Mouse (Mus musculus): ENCODE measurements around the gene Col9a2.
A peak's percentile ranks its signal among the peaks of the same experiment; 100 is the strongest.

Col9a2 gene

DNA sequence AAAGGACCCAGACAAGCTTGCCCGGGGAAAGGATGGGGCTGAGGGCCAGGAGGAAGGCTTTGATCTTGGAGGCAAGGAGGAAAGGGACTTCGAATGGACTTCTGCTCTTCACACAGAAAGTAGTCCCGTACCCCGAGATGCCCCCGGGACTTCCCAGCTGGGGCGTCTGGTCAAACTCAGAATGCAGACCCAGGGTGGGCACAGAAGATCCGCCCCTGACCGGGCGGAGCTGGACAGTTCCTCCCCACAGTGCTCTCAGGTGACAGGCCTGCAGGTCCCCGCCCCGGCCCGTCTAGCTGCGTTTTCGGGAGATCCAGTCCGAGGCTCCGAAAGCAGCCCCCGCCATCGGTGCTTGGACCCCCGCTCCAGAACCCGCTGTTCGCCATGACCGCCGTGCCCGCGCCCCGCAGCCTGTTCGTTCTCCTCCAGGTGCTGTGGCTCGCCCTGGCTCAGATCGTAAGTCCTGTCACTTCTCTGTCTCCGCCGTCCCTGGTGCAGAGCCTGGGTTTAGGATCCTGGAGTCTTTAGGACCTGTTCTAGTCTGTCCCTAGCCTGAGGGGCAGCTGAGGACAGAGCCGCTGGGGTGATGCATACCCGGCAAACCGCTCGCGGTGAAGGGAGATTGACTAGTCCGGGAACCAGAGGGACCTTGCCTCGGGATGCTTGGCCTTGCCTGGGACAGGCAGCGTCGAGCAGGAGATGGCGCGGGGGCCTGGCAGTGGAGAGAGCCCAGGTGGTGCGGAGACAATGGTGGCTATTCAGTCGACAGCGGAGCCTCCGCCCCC, at the start of gene Col9a2:
TSS of gene Col9a2 (plus strand) at position 55 of the 785 bp plus-strand sequence.
- DNase-seq = no peak

DNA sequence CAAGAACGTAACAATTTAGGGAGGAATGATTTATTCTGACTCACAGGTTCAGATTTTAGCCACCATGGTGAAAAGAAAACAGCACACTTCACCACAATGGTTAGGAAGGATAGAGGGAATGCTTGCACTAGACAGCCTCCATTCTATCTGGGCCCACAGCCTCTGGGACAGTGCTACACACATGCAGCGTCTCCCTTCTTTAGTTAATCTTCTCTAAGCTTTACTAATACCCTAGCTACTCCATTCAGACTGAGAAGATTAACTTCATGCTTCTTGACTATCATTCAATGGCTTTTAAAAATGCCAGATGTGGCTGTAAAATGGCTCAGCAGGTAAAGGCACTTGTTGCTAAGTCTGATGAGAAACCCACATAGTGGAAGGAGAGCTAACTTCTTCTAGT, 46.9 kb upstream of the Col9a2 start:
- no peak for DNase-seq

- DNase-seq = no peak
Measured at GRCm38 (mm10) chr4:120993025-120993424, 46.2 kb upstream of the Col9a2 start.

GRCm38 (mm10) chr4:120995911-120996310, 43.3 kb upstream of the Col9a2 start:
- no peak for DNase-seq

GRCm38 (mm10) chr4:121001042-121001441, 38.1 kb upstream of the Col9a2 start:
- DNase-seq = no peak

- no peak for DNase-seq
Measured at GRCm38 (mm10) chr4:121001659-121002058, 37.5 kb upstream of the Col9a2 start.

DNA sequence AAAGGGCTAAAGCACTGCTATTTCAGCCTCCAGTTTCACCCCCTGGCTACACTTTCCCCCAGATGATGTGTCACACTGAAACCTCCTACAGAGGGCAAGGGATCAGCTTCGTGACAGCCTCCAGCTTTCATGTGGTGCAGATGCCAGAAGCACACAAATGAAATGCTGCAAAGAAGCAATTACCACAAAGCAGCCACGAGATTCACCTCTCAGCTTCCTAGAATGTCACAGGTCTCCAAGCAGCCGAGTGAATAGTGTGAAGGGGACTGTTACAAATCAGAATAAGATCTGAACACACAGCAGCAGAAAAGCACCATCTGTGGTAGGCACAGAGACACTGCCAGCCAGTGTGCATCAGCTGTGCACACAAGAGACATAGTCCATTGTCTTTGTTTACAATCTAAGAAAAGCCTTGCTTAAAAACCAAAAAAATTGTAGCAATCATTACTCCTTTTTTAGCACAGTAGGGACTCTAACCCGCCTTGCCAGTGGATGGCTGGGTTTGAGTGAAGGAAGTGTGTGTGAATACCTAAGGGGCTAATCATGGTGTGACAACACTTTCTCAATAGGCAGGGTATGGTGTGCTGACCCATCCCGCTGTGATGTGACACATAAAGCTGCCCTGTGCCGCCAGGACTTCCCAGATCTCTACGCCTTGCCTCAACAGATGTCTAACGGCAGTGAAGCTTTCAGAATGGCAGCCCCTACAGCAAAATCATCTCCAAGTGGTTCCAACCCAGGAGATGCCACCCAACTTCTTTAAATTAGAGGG, 36.6 kb upstream of the Col9a2 start:
- peak; percentile 27 for DNase-seq

DNA sequence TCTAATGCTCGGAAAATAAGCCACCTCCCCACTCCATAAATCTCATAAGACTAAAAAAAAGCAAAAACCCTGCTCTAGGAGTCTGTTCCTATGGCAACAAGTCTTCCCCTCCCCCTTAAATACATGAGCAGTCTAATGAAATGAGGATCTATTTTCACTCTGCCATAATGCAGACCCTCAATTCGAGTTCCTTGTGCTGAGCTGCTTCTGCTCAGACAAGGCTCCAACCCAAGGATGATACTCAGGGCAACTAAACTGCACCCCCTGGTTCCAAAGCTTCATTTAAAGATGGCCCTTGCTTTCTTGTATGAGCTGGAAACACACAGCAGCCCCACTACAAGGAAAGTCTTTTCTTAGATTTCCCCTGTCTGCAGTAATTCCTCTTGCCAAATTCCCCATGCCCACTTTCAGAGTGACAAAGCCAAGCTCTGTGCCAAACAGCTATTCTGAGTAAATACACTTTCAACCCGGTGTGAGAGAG, 35.5 kb upstream of the Col9a2 start:
- DNase-seq = no peak

GRCm38 (mm10) chr4:121004679-121005078, 34.5 kb upstream of the Col9a2 start:
- DNase-seq = no peak

DNA sequence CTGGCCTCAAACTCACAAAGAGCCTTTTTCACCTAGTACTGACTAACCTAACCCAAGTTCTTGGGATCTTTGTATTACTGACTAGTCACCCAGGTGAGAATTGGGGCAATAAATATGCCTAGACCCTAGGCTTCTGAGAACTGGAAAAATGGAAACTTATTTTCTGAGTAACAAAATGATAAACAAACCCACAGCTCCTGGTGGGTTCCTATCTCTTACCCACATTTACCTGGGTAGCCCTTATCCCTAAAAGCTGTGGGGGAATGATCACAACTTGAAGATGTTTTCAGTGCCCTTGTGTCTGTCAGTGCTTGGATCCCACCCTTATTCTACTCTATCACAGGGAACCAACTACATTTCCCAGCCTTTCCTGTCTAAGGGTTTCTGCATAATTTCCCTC, 32.2 kb upstream of the Col9a2 start:
- no peak for DNase-seq

GRCm38 (mm10) chr4:121008071-121008745, 31.0 kb upstream of the Col9a2 start:
- no peak for DNase-seq

GRCm38 (mm10) chr4:121009151-121009550, 30.0 kb upstream of the Col9a2 start:
- no peak for DNase-seq

DNA sequence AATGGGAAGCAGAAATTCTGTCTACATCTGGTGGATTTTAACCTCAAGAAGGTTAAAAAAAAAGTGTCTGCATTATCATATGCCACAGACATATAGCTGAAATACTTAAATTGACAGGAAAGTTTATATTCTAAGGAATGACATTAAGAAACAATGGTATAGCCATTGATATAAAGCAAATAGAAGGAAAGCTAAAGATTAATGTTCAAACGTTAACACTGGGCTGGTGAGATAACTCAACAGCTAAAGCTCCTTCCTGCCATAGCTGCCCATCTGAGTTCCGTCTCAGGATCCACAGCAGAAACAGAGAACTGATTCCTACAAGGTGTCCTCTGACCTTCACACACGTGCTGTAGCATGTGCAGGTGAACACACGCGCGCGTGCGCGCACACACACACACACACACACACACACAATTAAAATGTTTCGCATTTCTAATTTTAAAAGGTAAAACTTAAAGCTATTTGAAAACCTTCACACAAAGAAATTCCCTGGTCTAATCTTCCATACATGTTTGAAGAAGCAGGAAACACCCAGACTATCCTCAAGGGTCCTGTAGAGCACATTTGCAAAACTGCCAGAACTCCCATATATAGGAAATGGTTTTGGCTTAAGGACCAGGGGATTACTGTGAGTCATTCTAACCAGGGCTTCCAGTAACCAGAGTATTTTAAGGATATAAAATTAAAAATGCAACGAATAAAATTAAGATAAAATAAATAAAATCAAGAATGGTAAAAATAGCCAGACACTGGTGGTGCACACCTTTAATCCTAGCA, 28.2 kb upstream of the Col9a2 start:
- DNase-seq = no peak

- no peak for DNase-seq
Measured at GRCm38 (mm10) chr4:121014594-121015267, 24.5 kb upstream of the Col9a2 start.

DNA sequence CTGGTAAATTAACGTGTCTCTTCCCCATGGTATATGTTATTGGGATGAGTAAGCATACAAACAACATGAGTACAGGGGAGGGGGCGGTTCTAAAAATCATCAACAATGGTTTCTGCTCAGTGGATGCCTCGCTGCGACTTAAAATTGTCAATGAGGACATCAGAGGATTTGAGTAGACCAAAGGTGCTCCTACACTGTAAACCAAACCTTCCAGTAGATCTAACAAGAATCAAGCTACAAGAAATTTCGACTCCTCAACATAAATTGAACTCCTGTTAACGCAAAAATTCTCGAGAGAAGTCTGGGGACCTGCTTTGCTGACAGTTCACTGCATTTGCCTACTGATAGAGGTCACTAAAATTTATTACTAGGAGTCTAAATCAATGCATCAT, 23.9 kb upstream of the Col9a2 start:
- DNase-seq = no peak

- peak; percentile 37 for DNase-seq
Measured at GRCm38 (mm10) chr4:121016021-121016898, 22.9 kb upstream of the Col9a2 start.

DNA sequence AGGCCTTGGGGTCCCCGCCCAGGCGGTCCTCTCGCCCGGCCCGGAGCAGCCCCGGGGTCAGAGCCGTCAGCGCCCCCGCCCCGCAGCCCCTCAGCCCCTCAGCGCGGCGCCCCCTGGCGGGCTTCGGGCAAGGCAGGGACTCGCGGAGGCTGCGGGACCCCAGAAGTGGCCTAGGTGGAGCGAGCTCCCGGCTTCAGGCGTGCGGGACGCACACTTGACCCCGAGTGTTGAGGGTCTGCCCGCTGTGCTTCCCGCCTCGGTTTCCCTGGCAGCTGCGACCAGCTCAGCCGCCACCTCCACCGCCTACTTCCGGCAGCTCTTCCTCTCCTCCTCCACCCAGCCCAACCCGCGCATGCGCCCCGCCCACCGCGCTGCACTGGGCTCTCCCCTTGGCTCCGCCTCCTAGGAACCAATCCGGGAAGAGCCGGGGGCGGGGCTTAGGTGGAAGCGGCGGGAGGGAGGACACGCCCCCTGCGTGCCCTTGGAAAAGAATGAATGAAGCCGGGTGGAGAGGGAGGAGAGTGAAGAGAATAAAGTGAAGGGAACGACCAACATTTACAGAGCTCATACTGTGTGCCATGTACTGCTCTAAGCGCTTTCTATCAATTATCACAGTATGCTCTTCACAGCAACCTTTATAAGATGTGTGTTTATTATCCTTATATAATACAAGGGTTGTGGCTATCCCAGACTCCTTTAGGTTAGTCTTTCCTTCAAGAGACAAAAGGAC, 22.1 kb upstream of the Col9a2 start, which contains the start of gene Smap2:
TSS of gene Smap2 (minus strand) at position 320 of the 730 bp plus-strand sequence.
- DNase-seq = peak; percentile 99

- no peak for DNase-seq
Measured at GRCm38 (mm10) chr4:121018250-121018649, 20.9 kb upstream of the Col9a2 start.

DNA sequence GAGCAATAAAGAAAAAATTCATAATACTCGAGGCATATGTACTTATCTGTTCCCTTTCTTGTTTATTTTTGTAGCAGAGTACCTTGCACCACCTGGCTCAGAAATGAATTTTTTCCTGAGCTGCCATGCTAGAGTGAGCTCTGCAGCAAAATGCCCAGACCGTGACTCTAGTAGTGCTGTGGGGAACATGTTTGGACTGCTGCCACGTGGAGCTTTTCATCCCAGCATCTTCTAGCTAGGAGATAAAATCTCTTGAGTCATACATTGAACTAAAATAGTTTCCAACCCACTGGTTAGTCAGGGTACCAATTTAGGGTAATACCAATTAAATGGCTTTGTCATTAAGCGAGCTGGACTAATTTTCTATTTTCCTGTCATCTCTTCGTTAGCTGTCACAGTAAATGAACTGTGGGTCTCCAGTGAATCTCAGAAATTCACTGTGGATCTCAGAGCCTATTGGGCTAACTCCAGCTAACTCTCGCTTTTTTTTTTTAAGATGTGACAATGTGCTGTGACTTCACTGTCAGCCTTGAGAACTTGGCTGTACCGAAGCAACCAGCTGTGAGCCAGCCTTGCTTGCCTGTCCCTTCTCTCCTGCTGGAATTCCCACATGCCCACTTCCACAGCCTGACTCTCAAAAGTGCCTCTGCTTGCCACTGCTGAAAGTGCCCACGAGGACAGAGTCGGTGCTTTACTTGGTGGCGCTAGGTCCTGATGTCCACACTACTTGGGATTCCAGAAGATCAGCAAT, 19.0 kb upstream of the Col9a2 start:
- DNase-seq = no peak
